Mouse (Mus musculus) right cerebral cortex, postnatal 14 days (tissue): Measurements from ENCODE around the gene Gcdh.
A peak's percentile ranks its signal among the peaks of the same experiment; 100 is the strongest.
"Not testable (repeated sequence)": the region's sequence is repeated elsewhere in the genome, so short reads cannot be mapped to it uniquely, and the experiment has no call there.

Source experiments
- DNase-seq: peaks from one replicate; pipeline ENCODE4 v3.0.0; 2022

Gene Gcdh

DNA sequence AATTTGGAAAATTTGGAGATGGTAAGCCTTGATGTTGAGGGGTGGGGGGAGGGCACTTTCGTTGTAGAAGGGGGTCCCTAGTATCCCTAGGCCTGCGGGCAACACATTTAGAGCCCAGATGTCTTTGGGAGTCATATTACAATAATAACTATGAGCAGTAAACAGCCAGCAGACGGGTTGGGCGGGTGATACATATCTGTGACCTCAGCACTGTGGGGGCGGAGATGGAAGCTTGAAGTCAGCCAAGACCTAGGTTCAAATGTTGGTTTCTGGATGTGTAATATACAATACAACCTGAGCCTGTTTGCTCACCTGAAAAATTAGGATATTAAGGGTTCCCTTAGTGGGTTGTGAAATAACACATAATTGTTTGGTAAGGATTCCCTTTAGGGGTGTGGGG lies 16.2 kb upstream of the Gcdh start:
- DNase-seq, result no peak

DNA sequence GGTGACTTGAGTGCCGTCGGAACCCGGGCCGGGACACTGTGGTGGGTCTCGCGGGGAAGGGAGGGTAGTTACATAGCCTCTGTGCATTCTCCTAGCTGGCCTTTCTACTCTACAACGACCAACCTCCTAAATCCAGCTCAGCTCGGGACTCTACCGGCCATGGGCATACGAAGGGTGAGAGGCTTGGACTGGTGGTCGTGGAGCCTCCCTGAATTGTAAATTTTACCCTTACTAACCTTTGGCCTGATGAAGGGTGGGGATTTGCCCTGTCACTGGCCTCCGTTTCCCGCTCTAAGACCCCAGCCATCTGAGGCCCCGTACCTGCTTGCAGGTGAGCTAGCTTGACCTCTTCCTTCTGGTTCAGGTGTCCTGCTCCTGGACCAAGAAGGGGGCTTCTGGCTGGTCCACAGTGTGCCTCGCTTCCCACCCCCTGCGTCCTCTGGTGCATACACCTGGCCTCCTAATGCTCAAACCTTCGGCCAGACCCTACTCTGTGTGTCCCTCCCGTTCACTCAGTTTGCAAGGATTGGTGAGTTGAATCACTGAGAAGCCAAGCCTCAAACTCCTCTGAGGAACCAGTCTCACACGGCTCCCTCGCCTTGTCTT lies 15.5 kb upstream of the Gcdh start:
- no peak for DNase-seq

DNA sequence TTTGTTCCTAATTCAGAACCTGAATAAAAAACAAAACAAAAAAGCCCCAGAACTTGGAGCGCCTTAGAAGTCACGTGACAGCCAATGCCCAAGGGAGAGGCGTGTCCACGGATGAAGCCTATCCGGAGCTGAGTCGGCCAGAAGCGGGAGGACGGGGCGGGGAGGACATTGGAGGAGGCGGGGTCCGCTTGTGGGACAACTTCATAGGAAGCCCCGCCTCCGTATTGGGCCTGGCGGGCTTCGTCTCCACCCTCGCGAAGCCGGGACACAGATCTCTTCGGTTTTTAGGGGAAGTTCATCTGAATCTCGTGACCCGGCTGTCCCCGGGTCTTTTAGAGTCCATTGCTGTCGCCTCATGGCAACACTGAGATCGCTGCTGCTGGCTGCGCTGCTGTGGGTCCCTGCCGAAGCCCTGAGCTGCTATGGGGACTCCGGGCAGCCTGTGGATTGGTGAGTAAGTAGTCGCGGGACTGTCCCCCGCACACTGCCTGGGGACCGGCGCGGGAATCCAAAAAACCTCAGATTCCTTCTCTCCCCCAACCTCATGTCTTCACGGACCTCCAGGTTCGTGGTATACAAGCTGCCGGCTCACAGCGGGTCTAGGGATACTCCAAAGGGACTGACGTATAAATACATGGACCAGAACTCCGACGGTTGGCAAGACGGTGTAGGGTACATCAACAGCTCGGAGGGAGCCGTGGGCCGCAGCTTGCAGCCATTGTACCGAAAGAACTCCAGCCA lies 14.9 kb upstream of the Gcdh start, which contains the start of gene Dnase2a:
TSS of gene Dnase2a (plus strand) at position 140 of the 741 bp plus-strand sequence.
- DNase-seq, result peak; percentile 82

- not testable (repeated sequence) for DNase-seq
These were observed 14.3 kb upstream of the Gcdh start for GRCm38 (mm10) chr8:84907979-84908378.

GRCm38 (mm10) chr8:84907493-84907892 lies 13.8 kb upstream of the Gcdh start:
- DNase-seq, result no peak

DNA sequence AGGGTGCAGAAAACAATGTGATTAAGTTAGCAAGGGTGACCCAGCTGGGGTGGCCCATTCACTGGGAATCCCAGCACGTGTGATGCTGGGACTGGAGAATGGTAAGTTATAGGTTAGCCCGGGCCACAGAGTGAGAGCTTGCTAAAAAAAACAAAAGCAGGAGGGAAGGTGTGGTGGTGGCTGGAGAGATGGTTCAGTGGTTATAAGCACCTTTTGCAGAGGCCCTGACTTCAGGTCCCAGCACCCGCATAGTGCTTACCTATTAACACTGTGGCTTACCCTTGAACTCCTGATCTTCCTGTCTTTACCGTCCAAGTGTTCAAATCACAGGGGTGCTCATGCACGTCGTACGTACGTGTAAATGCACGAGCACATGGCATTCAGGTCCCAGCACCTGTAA lies 13.3 kb upstream of the Gcdh start:
- DNase-seq, result no peak

- DNase-seq, result no peak
These were observed 10.6 kb upstream of the Gcdh start for GRCm38 (mm10) chr8:84904351-84904750.

GRCm38 (mm10) chr8:84902920-84903661 lies 9.4 kb upstream of the Gcdh start:
- DNase-seq, result peak; percentile 93

- DNase-seq, result no peak
These were observed 8.7 kb upstream of the Gcdh start for GRCm38 (mm10) chr8:84902367-84902919.

- no peak for DNase-seq
These were observed 8.0 kb upstream of the Gcdh start, which contains the start of gene Klf1 for GRCm38 (mm10) chr8:84901752-84902151. Klf1 (plus strand) TSS chr8:84901928.

DNA sequence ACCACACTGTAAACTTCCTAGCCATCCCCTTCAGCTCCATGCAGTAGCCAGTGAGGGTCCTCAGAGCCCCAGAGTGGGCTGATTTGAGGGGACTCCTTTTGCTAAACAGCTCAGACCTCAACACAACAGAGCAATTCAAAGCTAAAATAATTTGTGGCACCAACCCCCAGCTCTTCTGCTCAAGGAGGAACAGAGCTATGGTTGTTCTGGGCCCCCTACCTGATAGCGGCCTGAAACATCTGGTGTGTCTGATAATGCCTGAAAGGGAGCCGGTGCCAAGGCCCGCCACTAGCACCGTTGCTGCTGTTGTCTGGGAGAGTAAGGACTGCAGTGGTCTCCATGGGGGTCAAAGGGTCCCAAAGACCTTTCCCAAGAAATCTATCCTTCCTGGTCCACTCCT lies 7.3 kb upstream of the Gcdh start:
- no peak for DNase-seq

DNA sequence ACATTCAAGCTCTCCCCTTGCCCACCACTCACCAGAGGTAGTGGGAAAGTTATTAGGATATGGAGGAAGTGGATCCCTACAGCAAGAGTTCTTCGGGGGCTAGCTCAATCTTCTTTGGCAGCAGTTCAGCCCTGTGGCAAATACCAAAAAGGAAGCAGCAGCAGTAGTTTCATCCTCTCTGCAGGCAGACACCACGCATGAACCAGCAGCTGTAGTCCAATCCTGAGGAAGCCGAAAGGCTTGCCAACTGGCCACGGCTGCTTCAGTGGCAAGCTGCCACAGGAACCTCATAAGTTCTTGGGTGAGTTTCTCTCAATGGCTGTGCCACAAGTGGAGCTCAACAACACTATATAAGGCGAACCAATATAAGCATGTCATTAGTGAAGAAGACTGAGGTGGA lies 2.2 kb upstream of the Gcdh start:
- no peak for DNase-seq

DNA sequence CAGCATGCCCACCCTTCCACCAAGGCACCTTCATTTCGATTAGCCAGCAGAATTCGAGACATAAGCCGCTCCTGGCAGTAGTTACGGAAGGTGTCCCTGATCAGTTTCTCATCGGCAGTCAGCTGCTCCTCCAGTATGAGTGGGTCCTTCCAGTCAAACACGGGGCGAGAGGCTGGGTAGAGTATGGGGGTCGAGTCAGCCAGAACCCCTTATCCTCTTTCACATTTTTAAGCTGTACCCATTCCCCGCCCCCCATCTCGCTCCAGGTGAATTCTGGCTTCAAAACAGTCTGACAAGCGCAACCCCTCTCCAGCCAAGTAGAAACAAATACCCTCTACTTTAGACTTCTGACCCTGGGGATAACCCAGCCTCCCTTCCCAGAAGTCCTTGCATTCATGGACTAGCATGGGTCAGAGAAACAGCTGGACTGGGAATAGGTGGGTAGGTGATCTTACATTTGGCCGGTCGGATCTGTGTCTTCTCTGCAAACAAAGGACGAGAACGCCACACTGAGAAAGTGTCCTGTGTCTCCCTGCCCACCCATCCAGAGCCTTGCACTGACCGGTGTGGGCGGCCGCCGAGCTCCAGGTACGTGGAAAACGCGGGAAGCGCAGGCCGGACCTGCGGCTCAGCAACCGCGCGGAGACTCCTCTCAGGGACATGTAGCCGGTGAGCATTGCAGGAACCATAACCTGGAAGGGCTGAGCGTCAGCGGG lies 570 bp downstream of the Gcdh start:
- no peak for DNase-seq

- no peak for DNase-seq
These were observed 4.6 kb downstream of the Gcdh start for GRCm38 (mm10) chr8:84889141-84889540.

GRCm38 (mm10) chr8:84888280-84888679 lies 5.4 kb downstream of the Gcdh start:
- no peak for DNase-seq

DNA sequence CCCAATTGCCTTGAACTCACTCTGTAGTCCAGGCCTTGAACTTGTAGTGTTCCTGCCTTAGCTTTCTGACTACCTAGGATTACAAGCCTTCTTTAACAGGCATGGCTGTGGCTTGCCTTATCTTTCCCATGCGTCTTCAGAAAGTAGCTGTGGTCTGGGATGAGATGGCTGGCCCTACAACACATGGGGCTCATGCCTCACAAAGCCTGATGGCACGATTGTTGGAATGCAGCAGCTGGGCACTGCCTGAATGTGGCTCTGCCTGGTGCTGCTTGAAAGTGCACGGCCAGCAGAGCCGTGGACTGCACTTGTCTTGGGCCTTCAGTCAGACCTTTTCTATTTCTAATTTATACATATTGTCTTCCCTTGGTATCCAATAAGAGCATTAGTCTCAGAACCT lies 9.0 kb downstream of the Gcdh start:
- no peak for DNase-seq

DNA sequence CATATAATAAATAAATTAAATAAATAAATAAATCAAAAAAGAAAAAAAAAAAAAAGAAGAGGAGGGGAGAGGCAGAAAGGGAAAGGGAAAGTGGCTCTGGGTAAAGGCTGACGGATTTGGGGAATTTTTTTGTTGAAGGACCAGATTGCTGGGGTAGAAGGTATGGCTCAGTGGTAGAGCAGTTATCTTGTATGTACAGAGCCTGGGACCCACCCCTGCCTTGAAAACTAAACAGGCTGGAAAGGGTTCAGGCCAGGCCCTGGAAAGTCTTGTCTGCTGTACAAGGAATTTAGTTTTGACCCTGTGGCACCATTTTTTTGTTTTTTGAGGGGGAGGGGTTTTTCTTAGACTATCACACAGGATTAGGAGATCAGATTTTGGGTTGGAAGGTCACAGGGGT lies 14.8 kb downstream of the Gcdh start:
- DNase-seq, result no peak

- no peak for DNase-seq
These were observed 16.3 kb downstream of the Gcdh start for GRCm38 (mm10) chr8:84877297-84878035.

DNA sequence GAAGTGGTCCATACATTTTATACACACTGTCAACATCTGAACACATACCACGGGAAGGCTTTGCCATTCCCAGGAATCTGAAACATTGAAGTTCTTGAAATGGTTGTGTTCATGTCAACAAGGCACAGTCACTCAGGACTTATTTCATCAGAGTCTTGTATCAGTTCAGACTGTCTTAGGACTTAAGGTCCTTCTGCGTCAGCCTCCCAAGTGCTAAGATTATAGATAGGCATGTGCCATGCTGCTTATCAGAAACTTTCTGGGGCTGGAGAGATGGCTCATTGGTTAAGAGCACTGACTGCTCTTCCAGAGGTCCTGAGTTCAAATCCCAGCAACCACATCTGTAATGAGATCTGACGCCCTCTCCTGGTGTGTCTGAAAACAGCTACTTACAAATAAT lies 19.4 kb downstream of the Gcdh start:
- no peak for DNase-seq

GRCm38 (mm10) chr8:84873016-84873415 lies 20.7 kb downstream of the Gcdh start:
- DNase-seq, result no peak

DNA sequence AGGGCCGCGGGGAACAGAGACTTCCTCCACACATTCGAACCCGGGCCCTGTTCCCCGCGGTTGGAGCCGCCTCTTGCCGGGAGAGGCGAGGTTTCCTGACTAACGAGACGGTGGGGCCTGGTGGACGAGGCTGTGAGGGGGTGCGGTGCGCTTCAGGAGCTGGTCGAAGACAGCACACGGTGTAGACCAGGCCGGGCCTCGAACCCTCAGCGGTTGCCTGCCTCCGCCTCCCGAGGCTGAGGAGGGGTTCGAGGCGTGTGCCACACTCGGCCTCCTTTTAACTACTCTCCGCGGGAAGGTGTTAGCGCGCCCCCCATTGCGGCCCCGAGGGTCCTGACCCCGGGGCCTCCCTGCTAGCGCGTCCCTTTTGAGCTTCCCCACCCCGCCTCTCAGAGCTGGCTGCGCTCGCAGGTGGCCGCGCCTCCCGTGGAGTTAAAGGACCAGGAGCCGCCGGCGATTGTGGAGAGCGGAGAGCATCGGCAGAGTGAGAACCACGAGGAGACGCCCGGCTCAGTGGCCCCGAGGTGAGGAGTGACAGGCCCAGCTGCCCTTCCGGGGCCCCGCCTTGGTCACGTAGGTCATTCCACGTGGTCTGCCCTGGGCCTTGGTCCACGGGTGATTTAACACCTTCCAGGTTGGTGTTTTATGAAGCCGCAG lies 21.3 kb downstream of the Gcdh start:
- peak; percentile 19 for DNase-seq
